Mouse (Mus musculus): ENCODE results near the gene Ffar1. TPM values are rescaled to one million over a fixed set of nuclear protein-coding genes. Genes with fewer than 3 reads are reported as not detected.
A peak's percentile ranks its signal among the peaks of the same experiment; 100 is the strongest.

Gene Ffar1
- polyA plus RNA-seq, 1 experiment from 2014 or later = not detected

GRCm38 (mm10) chr7:30886852-30887251 is 25.5 kb upstream of the Ffar1 start:
- DNase-seq (no peak), ATAC-seq (ENCODE audit: low read depth) (no peak)
- Histone ChIP-seq H3K4me3 (replicated peaks) (no peak overlapping the region), H3K4me1 (replicated peaks) (no peaks in the 10 kb centered on the region), H3K27ac (no peak overlapping the region), H3K36me3 (no peaks in the 10 kb centered on the region), H3K9ac (no peak overlapping the region), H3K4me2 (no peak overlapping the region), H3K27me3 (no peaks in the 10 kb centered on the region), H3K9me3 (replicated peaks) (no peaks in the 10 kb centered on the region)
- WGBS (ENCODE audit: insufficient replicate concordance) = 62% methylated on average over 4 of the region's 4 CpGs

GRCm38 (mm10) chr7:30884047-30884446 is 22.7 kb upstream of the Ffar1 start:
- Histone ChIP-seq H3K9me3 (replicated peaks) (no peaks in the 10 kb centered on the region), H3K9ac (no peak overlapping the region), H3K4me1 (replicated peaks) (no peaks in the 10 kb centered on the region), H3K4me2 (no peak overlapping the region), H3K36me3 (no peaks in the 10 kb centered on the region), H3K27ac (no peak overlapping the region), H3K27me3 (no peaks in the 10 kb centered on the region), H3K4me3 (replicated peaks) (no peak overlapping the region)
- ATAC-seq (ENCODE audit: low read depth) (no peak), DNase-seq (no peak)

DNA sequence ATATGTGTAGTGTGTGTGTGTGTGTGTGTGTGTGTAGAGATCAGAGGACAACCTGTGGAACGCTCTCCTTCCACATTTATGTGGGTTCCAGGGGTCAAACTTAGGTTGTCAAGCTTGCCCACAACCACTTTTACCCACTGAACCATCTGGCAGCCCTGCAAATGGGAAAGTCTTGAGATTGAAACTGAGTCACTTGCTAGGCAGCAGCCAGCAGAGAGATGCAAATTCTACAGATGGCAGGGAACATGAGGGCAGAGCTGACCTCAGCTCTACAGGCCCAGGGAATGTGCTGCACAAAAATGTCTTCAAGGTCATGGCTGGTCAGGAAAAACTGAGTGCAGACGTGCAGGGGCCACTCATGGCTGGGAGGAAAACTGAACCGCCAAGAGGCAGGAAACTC is 20.0 kb upstream of the Ffar1 start:
- no peaks in the 10 kb centered on the region for H3K36me3 ChIP-seq
- no peak overlapping the region for H3K4me3 ChIP-seq (replicated peaks)
- H3K9ac ChIP-seq = no peak overlapping the region
- no peak overlapping the region for H3K27ac ChIP-seq
- H3K9me3 ChIP-seq (replicated peaks) = no peaks in the 10 kb centered on the region
- WGBS (ENCODE audit: insufficient replicate concordance) = 67% methylated on average over 3 of the region's 3 CpGs
- DNase-seq (no peak), ATAC-seq (ENCODE audit: low read depth) (no peak)
- H3K27me3 ChIP-seq = no peaks in the 10 kb centered on the region
- no peaks in the 10 kb centered on the region for H3K4me1 ChIP-seq (replicated peaks)
- H3K4me2 ChIP-seq = no peak overlapping the region

GRCm38 (mm10) chr7:30880176-30880575 is 18.8 kb upstream of the Ffar1 start, which contains the start of gene Cd22:
TSS of gene Cd22 (minus strand) at chr7:30880342.
- H3K27me3 ChIP-seq = no peaks in the 10 kb centered on the region
- no peak within 1 kb of the TSS for H3K4me3 ChIP-seq (replicated peaks)
- no peaks in the 10 kb centered on the region for H3K9me3 ChIP-seq (replicated peaks)
- ATAC-seq (ENCODE audit: low read depth) (no peak), DNase-seq (no peak)
- WGBS (ENCODE audit: insufficient replicate concordance) = 32% methylated on average over 7 of the region's 7 CpGs
- H3K27ac ChIP-seq = no peak within 1 kb of the TSS
- H3K4me2 ChIP-seq = no peak within 1 kb of the TSS
- H3K4me1 ChIP-seq (replicated peaks) = no peaks in the 10 kb centered on the region
- H3K9ac ChIP-seq = no peak within 1 kb of the TSS
- no peaks in the 10 kb centered on the region for H3K36me3 ChIP-seq

DNA sequence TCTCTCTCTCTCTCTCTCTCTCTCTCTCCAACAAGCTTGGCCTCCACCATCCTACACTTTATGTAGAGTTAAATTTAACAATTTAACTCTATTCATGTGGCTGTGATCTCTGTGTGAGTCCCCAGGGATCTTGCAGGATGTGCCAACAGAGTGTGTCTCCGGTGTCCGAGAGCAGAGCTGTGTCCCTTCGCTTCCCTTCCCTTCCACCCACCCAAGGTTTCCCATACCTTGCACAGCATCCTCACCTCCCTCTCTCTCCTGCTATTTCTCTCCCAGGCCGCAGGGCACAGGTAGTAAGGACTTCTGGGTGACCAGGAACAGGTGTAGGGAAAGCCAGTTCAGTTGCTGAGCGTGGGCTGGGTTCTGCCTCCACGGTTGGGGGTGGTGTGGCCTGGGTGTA is 17.6 kb upstream of the Ffar1 start:
- Histone ChIP-seq H3K4me1 (replicated peaks) (no peaks in the 10 kb centered on the region), H3K9ac (no peak overlapping the region), H3K4me2 (no peak overlapping the region), H3K27me3 (no peaks in the 10 kb centered on the region), H3K4me3 (replicated peaks) (no peak overlapping the region), H3K27ac (no peak overlapping the region), H3K9me3 (replicated peaks) (no peaks in the 10 kb centered on the region), H3K36me3 (no peaks in the 10 kb centered on the region)
- DNase-seq = no peak
- ATAC-seq (ENCODE audit: low read depth) = no peak
- 48% methylated on average over 6 of the region's 6 CpGs for WGBS (ENCODE audit: insufficient replicate concordance)

- Histone ChIP-seq H3K4me2 (peak overlapping the region; percentile 30; the same call in 1 of the 2 replicates), H3K27ac (no peak overlapping the region), H3K27me3 (peaks cover 4% of the 10 kb centered on the region), H3K9me3 (replicated peaks) (no peaks in the 10 kb centered on the region), H3K4me3 (replicated peaks) (no peak overlapping the region), H3K4me1 (replicated peaks) (no peaks in the 10 kb centered on the region), H3K9ac (no peak overlapping the region), H3K36me3 (no peaks in the 10 kb centered on the region)
- DNase-seq (peak; percentile 20), ATAC-seq (ENCODE audit: low read depth) (no peak)
- WGBS (ENCODE audit: insufficient replicate concordance) = 12% methylated on average over 15 of the region's 15 CpGs
These were observed 11.7 kb upstream of the Ffar1 start for GRCm38 (mm10) chr7:30873083-30873482.

- DNase-seq = no peak
- Histone ChIP-seq H3K4me2 (no peak overlapping the region), H3K27ac (no peak overlapping the region), H3K4me1 (replicated peaks) (0 out of 2 replicates have a peak, but pooled peaks cover 7% of the 10 kb centered on the region), H3K9me3 (replicated peaks) (no peaks in the 10 kb centered on the region), H3K36me3 (no peaks in the 10 kb centered on the region), H3K27me3 (no peaks in the 10 kb centered on the region), H3K9ac (no peak overlapping the region), H3K4me3 (replicated peaks) (no peak overlapping the region)
- ATAC-seq (ENCODE audit: low read depth) = no peak
- 48% methylated on average over 8 of the region's 8 CpGs for WGBS (ENCODE audit: insufficient replicate concordance)
These were observed 2.0 kb upstream of the Ffar1 start for GRCm38 (mm10) chr7:30863386-30863785.

DNA sequence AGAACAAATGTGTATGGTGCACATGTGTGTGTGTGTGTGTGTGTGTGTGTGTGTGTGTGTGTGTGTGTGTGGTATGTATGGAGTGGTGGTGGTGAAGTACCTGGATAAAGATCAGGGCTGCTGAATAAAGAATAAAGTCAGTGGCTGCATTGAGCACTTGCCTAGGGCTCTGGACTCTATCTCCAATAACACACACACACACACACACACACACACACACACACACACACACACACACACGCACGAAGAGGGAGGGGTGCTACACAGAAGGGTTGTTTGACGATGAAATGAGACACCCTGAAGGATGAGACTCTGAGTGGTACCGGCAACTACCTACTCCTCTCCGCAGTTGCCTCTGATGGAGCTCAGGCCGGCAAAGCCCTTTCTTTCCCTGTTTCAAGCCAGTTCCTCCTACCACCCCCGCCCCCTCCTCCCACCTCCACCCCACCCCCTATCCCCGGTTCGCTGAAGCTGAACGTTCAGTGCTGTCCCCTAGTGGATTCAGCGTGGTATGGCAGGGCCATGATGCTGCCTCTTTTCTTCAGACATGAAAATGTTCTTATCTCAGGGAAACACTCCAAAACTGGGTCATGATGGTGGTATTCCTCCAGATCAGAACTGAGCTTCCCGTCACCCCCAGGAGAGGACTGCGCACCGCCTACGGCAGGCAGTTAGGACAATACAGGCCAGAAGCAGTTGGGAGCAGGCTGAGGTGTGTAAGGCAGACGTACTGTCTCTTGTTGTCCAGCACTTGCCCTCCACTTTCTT is 1.5 kb downstream of the Ffar1 start:
- DNase-seq (peak; percentile 40), ATAC-seq (ENCODE audit: low read depth) (peak; percentile 55; the same call in 1 of the 2 replicates)
- Histone ChIP-seq H3K27ac (no peak overlapping the region), H3K9ac (no peak overlapping the region), H3K36me3 (no peaks in the 10 kb centered on the region), H3K4me2 (peak overlapping the region; percentile 32; the same call in 1 of the 2 replicates), H3K4me1 (replicated peaks) (0 out of 2 replicates have a peak, but pooled peaks cover 7% of the 10 kb centered on the region), H3K27me3 (no peaks in the 10 kb centered on the region), H3K9me3 (replicated peaks) (no peaks in the 10 kb centered on the region), H3K4me3 (replicated peaks) (no peak overlapping the region)
- 4% methylated on average over 15 of the region's 16 CpGs for WGBS (ENCODE audit: insufficient replicate concordance)

DNA sequence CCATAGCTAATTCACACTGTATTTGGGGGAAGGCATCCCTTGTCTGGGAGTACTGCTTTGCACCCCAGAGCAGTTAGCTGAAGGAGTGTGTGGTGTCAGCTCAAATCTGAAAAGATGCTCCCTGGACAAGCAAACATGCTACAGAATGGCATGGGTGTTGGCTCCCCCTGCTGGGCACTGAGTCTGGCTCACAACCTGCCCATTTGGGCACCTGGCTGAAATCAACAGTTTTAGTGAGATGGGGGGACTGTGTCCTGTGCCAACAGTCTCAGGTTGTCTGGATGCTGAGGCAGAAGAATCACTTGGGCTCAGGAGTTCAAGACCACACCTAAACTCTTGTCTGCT is 2.1 kb downstream of the Ffar1 start:
- no peak overlapping the region for H3K27ac ChIP-seq
- ATAC-seq (ENCODE audit: low read depth) (peak; percentile 43; the same call in 1 of the 2 replicates), DNase-seq (peak; percentile 32)
- H3K4me2 ChIP-seq = no peak overlapping the region
- H3K4me1 ChIP-seq (replicated peaks) = 0 out of 2 replicates have a peak, but pooled peaks cover 7% of the 10 kb centered on the region
- H3K27me3 ChIP-seq = no peaks in the 10 kb centered on the region
- H3K4me3 ChIP-seq (replicated peaks) = no peak overlapping the region
- H3K9me3 ChIP-seq (replicated peaks) = no peaks in the 10 kb centered on the region
- H3K36me3 ChIP-seq = no peaks in the 10 kb centered on the region
- H3K9ac ChIP-seq = no peak overlapping the region

GRCm38 (mm10) chr7:30857746-30858145 is 3.6 kb downstream of the Ffar1 start:
- Histone ChIP-seq H3K27ac (no peak overlapping the region), H3K27me3 (no peaks in the 10 kb centered on the region)
- no peak for DNase-seq

GRCm38 (mm10) chr7:30856078-30856477 is 5.3 kb downstream of the Ffar1 start, which contains the start of gene Ffar3:
TSS of gene Ffar3 (minus strand) at chr7:30856178.
- 0 out of 2 replicates have a peak, but pooled peaks cover 7% of the 10 kb centered on the region for H3K4me1 ChIP-seq (replicated peaks)
- no peak within 1 kb of the TSS for H3K27ac ChIP-seq
- ATAC-seq (ENCODE audit: low read depth) = no peak
- no peak within 1 kb of the TSS for H3K9ac ChIP-seq
- 60% methylated on average over 6 of the region's 6 CpGs for WGBS (ENCODE audit: insufficient replicate concordance)
- no peaks in the 10 kb centered on the region for H3K36me3 ChIP-seq
- no peak within 1 kb of the TSS for H3K4me2 ChIP-seq
- H3K27me3 ChIP-seq = no peaks in the 10 kb centered on the region
- H3K9me3 ChIP-seq (replicated peaks) = no peaks in the 10 kb centered on the region
- H3K4me3 ChIP-seq (replicated peaks) = no peak within 1 kb of the TSS
- DNase-seq = no peak

More at GRCm38 (mm10) chr7:30857746-30858145, 3.6 kb downstream of the Ffar1 start:
- Histone ChIP-seq H3K36me3 (no peaks in the 10 kb centered on the region), H3K4me2 (no peak overlapping the region), H3K4me1 (replicated peaks) (0 out of 2 replicates have a peak, but pooled peaks cover 7% of the 10 kb centered on the region), H3K9me3 (replicated peaks) (no peaks in the 10 kb centered on the region), H3K4me3 (replicated peaks) (no peak overlapping the region), H3K9ac (no peak overlapping the region)
- ATAC-seq (ENCODE audit: low read depth) = no peak
- WGBS (ENCODE audit: insufficient replicate concordance) = 51% methylated on average over 1 of the region's 1 CpGs

- no peak for DNase-seq
- H3K9ac ChIP-seq = no peak overlapping the region
- H3K27me3 ChIP-seq = no peaks in the 10 kb centered on the region
- no peak overlapping the region for H3K4me3 ChIP-seq (replicated peaks)
- no peaks in the 10 kb centered on the region for H3K9me3 ChIP-seq (replicated peaks)
- ATAC-seq (ENCODE audit: low read depth) = no peak
- WGBS (ENCODE audit: insufficient replicate concordance) = 59% methylated on average over 1 of the region's 1 CpGs
- H3K27ac ChIP-seq = no peak overlapping the region
- no peaks in the 10 kb centered on the region for H3K36me3 ChIP-seq
- no peaks in the 10 kb centered on the region; the same call in 1 of the 2 replicates for H3K4me1 ChIP-seq (replicated peaks)
- H3K4me2 ChIP-seq = no peak overlapping the region
These were observed 9.9 kb downstream of the Ffar1 start for GRCm38 (mm10) chr7:30851421-30851820.
